Mouse (Mus musculus) spleen, postnatal 10 days (tissue): ENCODE measurements around the gene Pop5.

Experiments
- DNase-seq, 2 experiments: peaks; one replicate each; pipeline ENCODE4 v3.0.0; 2021 to 2022; ENCODE audit warnings: low spot score in 2 of 2

The Pop5 gene

GRCm38 (mm10) chr5:115235786-115236263, at the start of gene Pop5:
Gene Pop5, plus strand, starts transcription at chr5:115235836.
- peak; percentile 87 to 95 for DNase-seq

- peak in 1 of 2 experiments; percentile 46 for DNase-seq
These were observed 49.1 kb upstream of the Pop5 start for GRCm38 (mm10) chr5:115186371-115187073.

- DNase-seq = peak; percentile 88 to 91
These were observed 48.2 kb upstream of the Pop5 start for GRCm38 (mm10) chr5:115187188-115188131.

GRCm38 (mm10) chr5:115188824-115189223, 46.8 kb upstream of the Pop5 start:
- DNase-seq = peak in 1 of 2 experiments; percentile 63

- no peak for DNase-seq
These were observed 45.6 kb upstream of the Pop5 start for GRCm38 (mm10) chr5:115190081-115190480.

- no peak for DNase-seq
These were observed 43.5 kb upstream of the Pop5 start for GRCm38 (mm10) chr5:115191880-115192827.

- DNase-seq = no peak
These were observed 42.8 kb upstream of the Pop5 start for GRCm38 (mm10) chr5:115192828-115193195.

- DNase-seq = peak; percentile 25 to 65
These were observed 42.4 kb upstream of the Pop5 start for GRCm38 (mm10) chr5:115193226-115193625.

- DNase-seq = peak in 1 of 2 experiments; percentile 72
These were observed 41.7 kb upstream of the Pop5 start, which contains the start of gene Cabp1 for GRCm38 (mm10) chr5:115193669-115194625. Gene Cabp1, minus strand, starts transcription at chr5:115194381.

GRCm38 (mm10) chr5:115194626-115195221, 40.9 kb upstream of the Pop5 start:
- DNase-seq = no peak

- DNase-seq = no peak
These were observed 31.7 kb upstream of the Pop5 start for GRCm38 (mm10) chr5:115203735-115204561.

GRCm38 (mm10) chr5:115204562-115205311, 30.9 kb upstream of the Pop5 start:
- DNase-seq = no peak

GRCm38 (mm10) chr5:115207244-115207643, 28.4 kb upstream of the Pop5 start:
- DNase-seq = no peak

GRCm38 (mm10) chr5:115207892-115208291, 27.7 kb upstream of the Pop5 start:
- DNase-seq = no peak

GRCm38 (mm10) chr5:115208601-115209000, 27.0 kb upstream of the Pop5 start:
- DNase-seq = no peak

- DNase-seq = peak; percentile 42 to 68
These were observed 25.3 kb upstream of the Pop5 start for GRCm38 (mm10) chr5:115210380-115210779.

GRCm38 (mm10) chr5:115212451-115212850, 23.2 kb upstream of the Pop5 start:
- no peak for DNase-seq

- DNase-seq = no peak
These were observed 22.8 kb upstream of the Pop5 start for GRCm38 (mm10) chr5:115212861-115213260.
